Mouse (Mus musculus): ENCODE measurements at regions not wholly inside any gene's neighbourhood (a gene's known extent, or its start where the extent isn't known, plus 50 kb on each side); places are given as distances from the start of the nearest gene placed in this dataset.

GRCm38 (mm10) chr2:115126625-115127369 is 454.7 kb upstream of the BC052040 start:
- TF ChIP-seq CTCF (IDR thresholded peaks at IDR 0.05; ENCODE audit: low read depth) (no peak), EP300 (IDR thresholded peaks at IDR 0.05; ENCODE audit: low read depth) (no peak)
